10 mouse cellular contexts compared by ENCODE assay signal in genomic region chr9:7216240-7216639, GRCm38 (mm10). TPM values are rescaled to one million over a fixed set of nuclear protein-coding genes. Genes with fewer than 3 reads are reported as not detected.
A peak's percentile ranks its signal among the peaks of the same experiment; 100 is the strongest.
DNase-seq lines count a peak whose midpoint lies in the region; ATAC-seq and TF ChIP-seq lines count a peak whose summit lies in the region.
"Had no signal": no experiment of that assay in that cellular context is flagged by ENCODE, and none has a peak within 500 bp of the region (broad histone marks: within the 10 kb centered on the region; RNA-seq: fewer than 3 reads in every experiment).

No protein-coding gene starts in this region.

- no peak overlapping the region for H3K9ac ChIP-seq in forebrain, embryonic 14.5 days (ENCODE audit: low read length)
- no peak overlapping the region for H3K9ac ChIP-seq in forebrain, embryonic 11.5 days (ENCODE audit: low read length)
- no peak overlapping the region for H3K9ac ChIP-seq in liver, postnatal 0 days (replicated peaks)
- no peak overlapping the region for H3K9ac ChIP-seq in forebrain, embryonic 13.5 days
- H3K9ac ChIP-seq: liver, embryonic 15.5 days had no signal

- peaks cover 13% of the 10 kb centered on the region; the same call in 1 of the 2 replicates for H3K36me3 ChIP-seq in forebrain, embryonic 14.5 days (ENCODE audit: control insufficient read depth, insufficient read depth, low read length)
- H3K36me3 ChIP-seq in forebrain, embryonic 11.5 days (ENCODE audit: control insufficient read depth, insufficient read depth, low read length): no peaks in the 10 kb centered on the region; the same call in 1 of the 2 replicates
- H3K36me3 ChIP-seq in liver, postnatal 0 days (replicated peaks; ENCODE audit: insufficient read depth, low read length): peaks cover 4% of the 10 kb centered on the region; the same call in 1 of the 2 replicates
- peaks cover 17% of the 10 kb centered on the region for H3K36me3 ChIP-seq in forebrain, embryonic 13.5 days (ENCODE audit: poor library complexity, severe bottlenecking)

- H3K9me3 ChIP-seq in forebrain, embryonic 14.5 days (replicated peaks; ENCODE audit: control insufficient read depth, low read length): no peaks in the 10 kb centered on the region
- no peaks in the 10 kb centered on the region for H3K9me3 ChIP-seq in forebrain, embryonic 11.5 days (ENCODE audit: control insufficient read depth, low read length)
- H3K9me3 ChIP-seq in liver, postnatal 0 days (ENCODE audit: low read length): no peaks in the 10 kb centered on the region
- no peaks in the 10 kb centered on the region for H3K9me3 ChIP-seq in forebrain, embryonic 13.5 days (replicated peaks)
- H3K9me3 ChIP-seq: G1E; liver, embryonic 15.5 days had no signal

- H3K4me1 ChIP-seq in forebrain, embryonic 14.5 days (ENCODE audit: control insufficient read depth, insufficient read depth, low read length): no peaks in the 10 kb centered on the region
- H3K4me1 ChIP-seq in forebrain, embryonic 11.5 days (replicated peaks; ENCODE audit: control insufficient read depth, insufficient read depth, low read length): no peaks in the 10 kb centered on the region
- no peaks in the 10 kb centered on the region for H3K4me1 ChIP-seq in liver, postnatal 0 days (ENCODE audit: insufficient read depth)
- H3K4me1 ChIP-seq in forebrain, embryonic 13.5 days: no peaks in the 10 kb centered on the region
- H3K4me1 ChIP-seq: liver, embryonic 15.5 days had no signal

- peak; percentile 26; the same call in 1 of the 2 replicates for ATAC-seq in forebrain, embryonic 14.5 days
- no peak for ATAC-seq in forebrain, embryonic 11.5 days (replicated peaks; ENCODE audit: low FRiP score)
- ATAC-seq in liver, postnatal 0 days: no peak
- peak; percentile 51; the same call in 1 of the 2 replicates for ATAC-seq in neutrophil, adult 5-6 weeks (ENCODE audit: extremely low read depth, insufficient number of reproducible peaks, low FRiP score, poor library complexity, severe bottlenecking)
- ATAC-seq in forebrain, embryonic 13.5 days: no peak

- DNase-seq in forebrain, embryonic 14.5 days (ENCODE audit: low spot score): peak; percentile 44
- DNase-seq in forebrain, embryonic 11.5 days (ENCODE audit: low spot score): no peak
- peak; percentile 14 for DNase-seq in liver, postnatal 0 days
- DNase-seq in liver: no peak
- DNase-seq in brain, adult 2 months (ENCODE audit: low read depth, low spot score): peak; percentile 45
- DNase-seq in cerebellum, postnatal 36 days: no peak

- no peak for TF ChIP-seq EP300 in liver, postnatal 0 days (IDR thresholded peaks at IDR 0.05; ENCODE audit: low read depth)

- peak; percentile 68 for TF ChIP-seq CTCF in liver, postnatal 0 days (IDR thresholded peaks at IDR 0.05; ENCODE audit: low read depth)

- H3K4me2 ChIP-seq in forebrain, embryonic 14.5 days (ENCODE audit: low read length): no peak overlapping the region
- H3K4me2 ChIP-seq in forebrain, embryonic 11.5 days (ENCODE audit: low read depth, low read length, severe bottlenecking): no peak overlapping the region
- no peak overlapping the region for H3K4me2 ChIP-seq in liver, postnatal 0 days (ENCODE audit: low read depth, low read length)
- H3K4me2 ChIP-seq in forebrain, embryonic 13.5 days: no peak overlapping the region
- H3K4me2 ChIP-seq: liver, embryonic 15.5 days had no signal

- H3K27me3 ChIP-seq in forebrain, embryonic 14.5 days (replicated peaks; ENCODE audit: control insufficient read depth, insufficient read depth, low read length): no peaks in the 10 kb centered on the region
- H3K27me3 ChIP-seq in forebrain, embryonic 11.5 days (ENCODE audit: control insufficient read depth, insufficient read depth, low read length): no peaks in the 10 kb centered on the region
- no peaks in the 10 kb centered on the region for H3K27me3 ChIP-seq in liver, postnatal 0 days (ENCODE audit: insufficient read depth, low read length)
- no peaks in the 10 kb centered on the region for H3K27me3 ChIP-seq in forebrain, embryonic 13.5 days
- H3K27me3 ChIP-seq: liver, embryonic 15.5 days had no signal

- 45% methylated on average over 2 of the region's 2 CpGs for WGBS in forebrain, embryonic 14.5 days
- 50% methylated on average over 2 of the region's 2 CpGs for WGBS in forebrain, embryonic 11.5 days
- 49% methylated on average over 2 of the region's 2 CpGs for WGBS in liver, postnatal 0 days (ENCODE audit: insufficient replicate concordance)
- 44% methylated on average over 2 of the region's 2 CpGs for WGBS in forebrain, embryonic 13.5 days

- no peak overlapping the region for H3K4me3 ChIP-seq in forebrain, embryonic 14.5 days (ENCODE audit: low read depth, low read length)
- no peak overlapping the region for H3K4me3 ChIP-seq in forebrain, embryonic 11.5 days (ENCODE audit: low read depth, low read length)
- H3K4me3 ChIP-seq in liver, postnatal 0 days (ENCODE audit: low read depth, low read length): no peak overlapping the region
- H3K4me3 ChIP-seq in forebrain, embryonic 13.5 days: no peak overlapping the region
- H3K4me3 ChIP-seq: liver, embryonic 15.5 days had no signal

- no peak overlapping the region for H3K27ac ChIP-seq in forebrain, embryonic 14.5 days (ENCODE audit: low read depth, low read length)
- no peak overlapping the region for H3K27ac ChIP-seq in forebrain, embryonic 11.5 days (ENCODE audit: low read depth, low read length)
- H3K27ac ChIP-seq in liver, postnatal 0 days (ENCODE audit: low read depth): no peak overlapping the region
- H3K27ac ChIP-seq in forebrain, embryonic 13.5 days: no peak overlapping the region
- H3K27ac ChIP-seq: liver, embryonic 15.5 days had no signal

RNA-seq across cellular contexts. Expression of gene Dcun1d5, which starts 31.9 kb away (rescaled TPM):
- 134 and 141 TPM in 2 replicates for polyA plus RNA-seq in forebrain, embryonic 14.5 days (2014; fragmentation: Nextera tagmentation; extraction: Ambion mirVana)
- 140 and 141 TPM in 2 replicates for polyA plus RNA-seq in forebrain, embryonic 11.5 days (2014; fragmentation: Nextera tagmentation; extraction: Ambion mirVana)
- 46.0 and 50.2 TPM in 2 replicates for polyA plus RNA-seq in liver, postnatal 0 days (2015; fragmentation: Nextera tagmentation; extraction: Ambion mirVana)
- total RNA-seq in neutrophil, adult 5-6 weeks (2017): 78.9 and 91.6 TPM in 2 replicates
- polyA plus RNA-seq in forebrain, embryonic 13.5 days (2015; fragmentation: Nextera tagmentation; extraction: Ambion mirVana): 126 and 134 TPM in 2 replicates

RNA-seq across cellular contexts. Expression of gene Dync2h1, which starts 32.0 kb away (rescaled TPM):
- 15.5 and 20.5 TPM in 2 replicates for polyA plus RNA-seq in forebrain, embryonic 14.5 days (2014; fragmentation: Nextera tagmentation; extraction: Ambion mirVana)
- 27.8 and 34.8 TPM in 2 replicates for polyA plus RNA-seq in forebrain, embryonic 11.5 days (2014; fragmentation: Nextera tagmentation; extraction: Ambion mirVana)
- polyA plus RNA-seq in liver, postnatal 0 days (2015; fragmentation: Nextera tagmentation; extraction: Ambion mirVana): 1.3 and 1.5 TPM in 2 replicates
- total RNA-seq in neutrophil, adult 5-6 weeks (2017): 5.4 and 7.2 TPM in 2 replicates
- polyA plus RNA-seq in forebrain, embryonic 13.5 days (2015; fragmentation: Nextera tagmentation; extraction: Ambion mirVana): 24.8 and 26.8 TPM in 2 replicates

RNA-seq across cellular contexts. Expression of gene Mmp13, which starts 56.1 kb away (rescaled TPM):
- polyA plus RNA-seq in forebrain, embryonic 14.5 days (2014; fragmentation: Nextera tagmentation; extraction: Ambion mirVana): not detected in 2 replicates
- not detected in 2 replicates for polyA plus RNA-seq in forebrain, embryonic 11.5 days (2014; fragmentation: Nextera tagmentation; extraction: Ambion mirVana)
- polyA plus RNA-seq in liver, postnatal 0 days (2015; fragmentation: Nextera tagmentation; extraction: Ambion mirVana): 0.28 and 0.37 TPM in 2 replicates
- 0.12 TPM in 2 replicates for total RNA-seq in neutrophil, adult 5-6 weeks (2017)
- polyA plus RNA-seq in forebrain, embryonic 13.5 days (2015; fragmentation: Nextera tagmentation; extraction: Ambion mirVana): not detected in 2 replicates
- polyA plus RNA-seq: G1E had no signal

Comparison
In these comparisons a context has a peak if more than half of its experiments do, and no peak if none do; other contexts are left out.
1. ATAC-seq: peak in forebrain, embryonic 14.5 days (single experiment) and neutrophil, adult 5-6 weeks (single experiment); none in forebrain, embryonic 11.5 days (single experiment), liver, postnatal 0 days (single experiment) and forebrain, embryonic 13.5 days (single experiment).
2. DNase-seq: peak in forebrain, embryonic 14.5 days (single experiment), liver, postnatal 0 days (single experiment) and brain, adult 2 months (single experiment); none in forebrain, embryonic 11.5 days (single experiment), liver (single experiment) and cerebellum, postnatal 36 days (0 of 2).